Mouse (Mus musculus) lung, postnatal 0 days (tissue): ENCODE measurements around the gene Lbh. TPM values are rescaled to one million over a fixed set of nuclear protein-coding genes. Genes with fewer than 3 reads are reported as not detected.

Experiments used
- ATAC-seq: fragments of 200-750 bp; cut with Nextera tagmentation; 2 replicates; pipeline ENCODE4 v1.8.0; 2017; ENCODE audit warnings: moderate library complexity
- DNase-seq: peaks from one replicate; pipeline ENCODE4 v3.0.0-alpha.2; 2016; ENCODE audit warnings: low spot score
- H3K27ac ChIP-seq: fragments of 300-500 bp; sonication (generic); 2 replicates; pipeline ENCODE4 v1.5.1; 2014; ENCODE audit warnings: antibody characterized with exemption, mild to moderate bottlenecking, low read length, mixed read lengths
- H3K27me3 ChIP-seq: fragments of 300-500 bp; sonication (generic); replicated peaks from 2 replicates; pipeline ENCODE4 v1.6.1; 2014; ENCODE audit warnings: low read length, mixed read lengths; ENCODE audit not compliant: insufficient read depth
- H3K36me3 ChIP-seq: fragments of 300-500 bp; sonication (generic); 2 replicates; pipeline ENCODE4 v1.6.1; 2014; ENCODE audit warnings: low read length, mixed read lengths; ENCODE audit not compliant: insufficient read depth
- H3K4me1 ChIP-seq: fragments of 300-500 bp; sonication (generic); 2 replicates; pipeline ENCODE4 v1.6.1; 2014; ENCODE audit warnings: antibody characterized with exemption, low read depth, low read length, mixed read lengths; ENCODE audit not compliant: insufficient read depth
- H3K4me2 ChIP-seq: fragments of 300-500 bp; sonication (generic); replicated peaks from 2 replicates; pipeline ENCODE4 v1.6.1; 2014; ENCODE audit warnings: low read depth, mild to moderate bottlenecking, low read length, moderate library complexity, mixed read lengths
- H3K4me3 ChIP-seq: fragments of 300-500 bp; sonication (generic); 2 replicates; pipeline ENCODE4 v1.5.1; 2014; ENCODE audit warnings: low read depth, low read length
- H3K9ac ChIP-seq: fragments of 300-500 bp; sonication (generic); replicated peaks from 2 replicates; pipeline ENCODE4 v1.6.1; 2014; ENCODE audit warnings: low read depth, mild to moderate bottlenecking
- H3K9me3 ChIP-seq: fragments of 300-500 bp; sonication (generic); 2 replicates; pipeline ENCODE4 v1.6.1; 2016; ENCODE audit warnings: low read length, mixed read lengths
- CTCF ChIP-seq: IDR thresholded peaks from 2 replicates; pipeline ENCODE4 v1.5.1; 2016; ENCODE audit warnings: antibody characterized with exemption, mild to moderate bottlenecking
- EP300 ChIP-seq: IDR thresholded peaks from 2 replicates; pipeline ENCODE4 v1.6.1; 2016; ENCODE audit warnings: antibody characterized with exemption, mild to moderate bottlenecking, control low read depth
- WGBS: fragments of 180-500 bp; shearing (Covaris S2); extraction: QIAGEN DNeasy Blood & Tissue Kit; methylation state at CpG from one replicate; pipeline ENCODE4 v1.1.7; 2014; 5-methylcytosine and 5-hydroxymethylcytosine counted together
- polyA plus RNA-seq: library from polyadenylated mRNA; unstranded; fragments of >200 nt; fragmentation: Nextera tagmentation; extraction: Ambion mirVana; gene quantifications from 2 replicates; pipeline ENCODE4 v1.2.1, GENCODE M21; 2015

Gene Lbh
- polyA plus RNA-seq, 1 experiment from 2014 or later = 16.2 TPM

GRCm38 (mm10) chr17:72908561-72908960 is 9.5 kb upstream of the Lbh start:
- Histone ChIP-seq H3K4me2 (no peak overlapping the region), H3K27me3 (no peaks in the 10 kb centered on the region), H3K4me3 (no peak overlapping the region), H3K9me3 (no peaks in the 10 kb centered on the region), H3K4me1 (no peaks in the 10 kb centered on the region), H3K27ac (no peak overlapping the region), H3K9ac (no peak overlapping the region), H3K36me3 (no peaks in the 10 kb centered on the region)
- WGBS = 79% methylated on average over 3 of the region's 3 CpGs
- no peak for ATAC-seq
- TF ChIP-seq EP300 = no peak
- TF ChIP-seq CTCF = no peak
- DNase-seq = no peak

GRCm38 (mm10) chr17:72909061-72909852 is 8.8 kb upstream of the Lbh start:
- 82% methylated on average over 7 of the region's 7 CpGs for WGBS
- H3K4me1 ChIP-seq = no peaks in the 10 kb centered on the region

GRCm38 (mm10) chr17:72911283-72911682 is 6.8 kb upstream of the Lbh start:
- ATAC-seq = no peak
- no peak for DNase-seq
- Histone ChIP-seq H3K4me1 (no peaks in the 10 kb centered on the region), H3K9me3 (no peaks in the 10 kb centered on the region), H3K27ac (no peak overlapping the region), H3K4me2 (no peak overlapping the region), H3K9ac (no peak overlapping the region), H3K36me3 (no peaks in the 10 kb centered on the region), H3K4me3 (no peak overlapping the region), H3K27me3 (no peaks in the 10 kb centered on the region)
- TF ChIP-seq EP300 = no peak
- TF ChIP-seq CTCF = no peak
- WGBS = 62% methylated on average over 11 of the region's 11 CpGs

More at GRCm38 (mm10) chr17:72909061-72909852, 8.8 kb upstream of the Lbh start:
- Histone ChIP-seq H3K27me3 (no peaks in the 10 kb centered on the region), H3K9me3 (no peaks in the 10 kb centered on the region), H3K4me2 (no peak overlapping the region), H3K9ac (no peak overlapping the region), H3K36me3 (no peaks in the 10 kb centered on the region), H3K4me3 (no peak overlapping the region), H3K27ac (no peak overlapping the region)
- TF ChIP-seq CTCF (no peak), EP300 (no peak)
- ATAC-seq = no peak
- no peak for DNase-seq

GRCm38 (mm10) chr17:72911751-72912150 is 6.4 kb upstream of the Lbh start:
- Histone ChIP-seq H3K9me3 (no peaks in the 10 kb centered on the region), H3K27me3 (no peaks in the 10 kb centered on the region), H3K27ac (no peak overlapping the region), H3K4me2 (no peak overlapping the region), H3K4me3 (no peak overlapping the region), H3K9ac (no peak overlapping the region), H3K36me3 (no peaks in the 10 kb centered on the region), H3K4me1 (no peaks in the 10 kb centered on the region)
- DNase-seq (no peak), ATAC-seq (no peak)
- WGBS = 12% methylated on average over 1 of the region's 1 CpGs
- TF ChIP-seq CTCF (no peak), EP300 (no peak)

- no peak overlapping the region for H3K9ac ChIP-seq
- no peaks in the 10 kb centered on the region for H3K4me1 ChIP-seq
- no peaks in the 10 kb centered on the region for H3K9me3 ChIP-seq
- H3K4me3 ChIP-seq = no peak overlapping the region
- 66% methylated on average over 2 of the region's 2 CpGs for WGBS
- H3K27me3 ChIP-seq = no peaks in the 10 kb centered on the region
- no peak overlapping the region for H3K4me2 ChIP-seq
- no peaks in the 10 kb centered on the region for H3K36me3 ChIP-seq
- no peak overlapping the region for H3K27ac ChIP-seq
- ATAC-seq = no peak
- TF ChIP-seq EP300 = no peak
- TF ChIP-seq CTCF = no peak
- DNase-seq = no peak
These were observed 4.0 kb upstream of the Lbh start for GRCm38 (mm10) chr17:72914082-72914481.

- Histone ChIP-seq H3K4me2 (peak overlapping the region; percentile 83), H3K27me3 (no peaks in the 10 kb centered on the region), H3K9ac (peak overlapping the region; percentile 90), H3K4me1 (no peaks in the 10 kb centered on the region), H3K27ac (peak overlapping the region; percentile 85), H3K9me3 (no peaks in the 10 kb centered on the region), H3K36me3 (no peaks in the 10 kb centered on the region), H3K4me3 (peak overlapping the region; percentile 65)
- TF ChIP-seq CTCF = peak; percentile 58
- TF ChIP-seq EP300 = no peak
- ATAC-seq (peak; percentile 27), DNase-seq (peak; percentile 78)
- WGBS = 1% methylated on average over 36 of the region's 37 CpGs
These were observed 669 bp upstream of the Lbh start for GRCm38 (mm10) chr17:72917241-72918030.
